Mouse (Mus musculus) heart, adult 10 weeks (tissue): Measurements from ENCODE around the gene Pom121l12. TPM values are rescaled to one million over a fixed set of nuclear protein-coding genes. Genes with fewer than 3 reads are reported as not detected.

Experiments used
- polyA plus RNA-seq: library from polyadenylated mRNA; stranded (reverse); fragments of 350-450 nt; fragmentation: Illumina TruSeq; extraction: RNeasy Lipid Tissue Mini Kit (QIAGEN cat#74804); gene quantifications from one replicate; pipeline ENCODE4 v1.2.3, GENCODE M21; 2014; ENCODE audit warnings: low read depth, low replicate concordance

Pom121l12 gene
- not detected for polyA plus RNA-seq

GRCm38 (mm10) chr11:14598976-14599375, at the start of gene Pom121l12:
Gene Pom121l12, plus strand, starts transcription at chr11:14599276.

